Mouse (Mus musculus) forebrain, embryonic 13.5 days (tissue): ENCODE measurements around the gene Ppp1r9b. TPM values are rescaled to one million over a fixed set of nuclear protein-coding genes. Genes with fewer than 3 reads are reported as not detected.
"Not testable (repeated sequence)": the region's sequence is repeated elsewhere in the genome, so short reads cannot be mapped to it uniquely, and the experiment has no call there.

Source experiments
- ATAC-seq: fragments of 200-750 bp; cut with Nextera tagmentation; 2 replicates; pipeline ENCODE4 v1.8.0; 2017
- H3K27ac ChIP-seq: fragments of 300-500 bp; sonication (generic); 2 replicates; pipeline ENCODE4 v1.5.1; 2015; ENCODE audit warnings: inconsistent platforms, mild to moderate bottlenecking, moderate library complexity
- H3K27me3 ChIP-seq: fragments of 300-500 bp; sonication (generic); 2 replicates; pipeline ENCODE4 v1.6.1; 2015; ENCODE audit warnings: mild to moderate bottlenecking, inconsistent platforms
- H3K36me3 ChIP-seq: fragments of 300-500 bp; sonication (generic); 2 replicates; pipeline ENCODE4 v1.6.1; 2015; ENCODE audit warnings: mild to moderate bottlenecking, inconsistent platforms; ENCODE audit not compliant: poor library complexity, severe bottlenecking
- H3K4me1 ChIP-seq: fragments of 300-500 bp; sonication (generic); 2 replicates; pipeline ENCODE4 v1.6.1; 2015; ENCODE audit warnings: inconsistent platforms
- H3K4me2 ChIP-seq: fragments of 300-500 bp; sonication (generic); 2 replicates; pipeline ENCODE4 v1.6.1; 2015; ENCODE audit warnings: inconsistent platforms, mild to moderate bottlenecking, moderate library complexity
- H3K4me3 ChIP-seq: fragments of 300-500 bp; sonication (generic); 2 replicates; pipeline ENCODE4 v1.5.1; 2015; ENCODE audit warnings: mild to moderate bottlenecking, inconsistent platforms
- H3K9ac ChIP-seq: fragments of 300-500 bp; sonication (generic); 2 replicates; pipeline ENCODE4 v1.6.1; 2015; ENCODE audit warnings: mild to moderate bottlenecking, inconsistent platforms
- H3K9me3 ChIP-seq: fragments of 300-500 bp; sonication (generic); replicated peaks from 2 replicates; pipeline ENCODE4 v1.6.1; 2016; ENCODE audit warnings: inconsistent platforms
- WGBS: fragments of 180-500 bp; shearing (Covaris S2); methylation state at CpG from one replicate; pipeline ENCODE4 v1.1.7; 2015; 5-methylcytosine and 5-hydroxymethylcytosine counted together
- polyA plus RNA-seq: library from polyadenylated mRNA; unstranded; fragments of >200 nt; fragmentation: Nextera tagmentation; extraction: Ambion mirVana; gene quantifications from 2 replicates; pipeline ENCODE4 v1.2.1, GENCODE M21; 2015

Ppp1r9b gene
- polyA plus RNA-seq, 1 experiment from 2014 or later = 16.3 TPM

DNA sequence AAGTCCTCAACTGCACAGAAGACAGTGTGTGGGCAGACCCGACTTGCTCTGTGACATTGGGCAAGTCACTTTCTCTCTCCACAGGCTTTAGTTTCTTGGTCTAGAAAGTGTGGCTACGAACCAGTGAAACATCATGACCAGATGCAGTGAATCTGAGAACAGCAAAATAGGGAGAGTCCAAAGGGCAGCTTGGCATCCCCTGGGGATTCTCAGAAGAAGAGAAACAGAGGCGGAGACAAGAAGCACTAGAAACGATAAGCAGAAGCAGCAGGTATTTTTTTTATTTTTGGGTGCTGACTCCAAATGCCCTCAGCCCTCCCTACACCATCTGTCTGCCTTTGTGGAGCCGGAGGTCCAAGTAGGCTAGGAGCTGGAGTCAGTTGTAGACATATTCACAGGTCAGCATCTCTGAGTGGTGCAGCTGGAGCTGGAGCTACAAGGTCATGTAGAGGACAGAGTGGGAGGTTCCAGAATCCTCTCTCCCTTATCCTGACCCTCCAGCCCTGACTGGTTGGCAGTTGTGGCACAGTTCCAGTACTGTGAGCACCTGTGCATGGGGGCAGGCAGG is 28.2 kb upstream of the Ppp1r9b start:
- WGBS = 84% methylated on average over 5 of the region's 5 CpGs
- H3K9me3 ChIP-seq = no peaks in the 10 kb centered on the region

DNA sequence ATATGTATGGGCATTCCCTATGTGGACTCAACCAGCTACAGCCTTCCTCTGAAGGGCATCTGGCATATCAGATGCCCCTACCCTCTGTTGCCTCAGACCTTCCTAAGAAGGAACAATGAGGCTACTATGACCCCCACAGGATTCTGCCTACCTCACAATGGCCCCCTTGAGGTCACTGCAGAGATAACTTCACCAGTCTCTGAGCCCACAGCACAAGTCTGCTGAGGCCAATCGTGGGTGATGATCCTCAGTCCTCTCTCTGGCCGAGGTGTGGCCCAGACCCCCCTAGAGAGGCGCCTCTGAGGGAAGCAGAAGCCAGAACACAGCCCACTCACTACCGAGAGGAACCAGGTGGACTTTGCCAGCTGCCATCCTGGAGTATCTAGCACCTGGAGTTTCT is 23.4 kb upstream of the Ppp1r9b start, which contains the start of gene Hils1:
Hils1 (plus strand) TSS at position 175 of the 400 bp plus-strand sequence.
- H3K27ac ChIP-seq = no peak within 1 kb of the TSS
- no peak within 1 kb of the TSS for H3K4me3 ChIP-seq
- H3K9me3 ChIP-seq = no peaks in the 10 kb centered on the region
- H3K36me3 ChIP-seq = no peaks in the 10 kb centered on the region
- H3K27me3 ChIP-seq = no peaks in the 10 kb centered on the region
- no peak within 1 kb of the TSS for H3K4me2 ChIP-seq
- H3K4me1 ChIP-seq = peaks cover 6% of the 10 kb centered on the region; the same call in 1 of the 2 replicates
- WGBS = 56% methylated on average over 4 of the region's 4 CpGs
- ATAC-seq = no peak
- no peak within 1 kb of the TSS for H3K9ac ChIP-seq

More for the DNA sequence above, 28.2 kb upstream of the Ppp1r9b start:
- Histone ChIP-seq H3K4me1 (peaks cover 12% of the 10 kb centered on the region), H3K27ac (no peak overlapping the region), H3K9ac (no peak overlapping the region), H3K27me3 (no peaks in the 10 kb centered on the region), H3K36me3 (no peaks in the 10 kb centered on the region), H3K4me2 (no peak overlapping the region), H3K4me3 (no peak overlapping the region)
- no peak for ATAC-seq

DNA sequence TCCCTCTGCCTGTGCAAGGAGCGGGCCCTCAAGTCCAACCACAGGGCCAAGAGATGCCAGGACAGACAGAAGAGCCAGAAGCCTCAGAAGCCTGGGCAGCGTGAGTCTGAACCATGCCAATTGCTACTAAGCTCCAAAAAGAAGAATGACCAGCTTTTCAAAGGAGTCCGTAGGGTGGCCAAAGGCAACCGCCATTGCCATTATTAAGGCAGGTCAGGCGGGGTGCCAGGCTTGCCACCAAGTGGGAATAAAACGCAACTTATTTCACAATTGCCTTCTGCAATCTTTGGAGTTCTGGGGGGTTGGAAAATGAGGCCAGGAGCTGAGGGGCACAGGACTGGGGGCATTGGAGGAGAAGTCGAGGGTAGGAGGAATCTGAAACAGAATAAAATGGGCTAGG is 22.6 kb upstream of the Ppp1r9b start:
- Histone ChIP-seq H3K27ac (no peak overlapping the region), H3K36me3 (no peaks in the 10 kb centered on the region), H3K4me3 (no peak overlapping the region), H3K9ac (no peak overlapping the region), H3K9me3 (no peaks in the 10 kb centered on the region), H3K4me1 (peaks cover 6% of the 10 kb centered on the region; the same call in 1 of the 2 replicates), H3K4me2 (no peak overlapping the region), H3K27me3 (no peaks in the 10 kb centered on the region)
- ATAC-seq = no peak
- WGBS = 75% methylated on average over 7 of the region's 7 CpGs

DNA sequence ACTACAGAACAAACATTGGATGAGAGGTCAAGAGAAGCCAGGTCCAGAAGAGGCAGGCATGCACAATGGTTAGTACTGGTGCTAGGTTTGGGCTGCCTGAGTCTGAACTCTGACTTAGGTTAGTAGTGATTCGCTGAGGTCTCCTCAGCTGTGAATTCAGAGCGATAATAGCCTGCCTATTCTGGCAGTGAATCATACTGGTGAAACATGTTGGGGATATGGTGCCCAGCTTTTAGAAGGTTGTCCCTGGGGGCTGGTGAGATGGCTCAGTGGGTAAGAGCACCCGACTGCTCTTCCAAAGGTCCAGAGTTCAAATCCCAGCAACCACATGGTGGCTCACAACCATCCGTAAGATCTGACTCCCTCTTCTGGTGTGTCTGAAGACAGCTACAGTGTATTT is 21.1 kb upstream of the Ppp1r9b start:
- H3K4me1 ChIP-seq, H3K27ac ChIP-seq, ATAC-seq, H3K4me2 ChIP-seq, H3K9me3 ChIP-seq, H3K9ac ChIP-seq, H3K27me3 ChIP-seq, H3K36me3 ChIP-seq, H3K4me3 ChIP-seq: not testable (repeated sequence)
- 94% methylated on average over 4 of the region's 4 CpGs for WGBS

DNA sequence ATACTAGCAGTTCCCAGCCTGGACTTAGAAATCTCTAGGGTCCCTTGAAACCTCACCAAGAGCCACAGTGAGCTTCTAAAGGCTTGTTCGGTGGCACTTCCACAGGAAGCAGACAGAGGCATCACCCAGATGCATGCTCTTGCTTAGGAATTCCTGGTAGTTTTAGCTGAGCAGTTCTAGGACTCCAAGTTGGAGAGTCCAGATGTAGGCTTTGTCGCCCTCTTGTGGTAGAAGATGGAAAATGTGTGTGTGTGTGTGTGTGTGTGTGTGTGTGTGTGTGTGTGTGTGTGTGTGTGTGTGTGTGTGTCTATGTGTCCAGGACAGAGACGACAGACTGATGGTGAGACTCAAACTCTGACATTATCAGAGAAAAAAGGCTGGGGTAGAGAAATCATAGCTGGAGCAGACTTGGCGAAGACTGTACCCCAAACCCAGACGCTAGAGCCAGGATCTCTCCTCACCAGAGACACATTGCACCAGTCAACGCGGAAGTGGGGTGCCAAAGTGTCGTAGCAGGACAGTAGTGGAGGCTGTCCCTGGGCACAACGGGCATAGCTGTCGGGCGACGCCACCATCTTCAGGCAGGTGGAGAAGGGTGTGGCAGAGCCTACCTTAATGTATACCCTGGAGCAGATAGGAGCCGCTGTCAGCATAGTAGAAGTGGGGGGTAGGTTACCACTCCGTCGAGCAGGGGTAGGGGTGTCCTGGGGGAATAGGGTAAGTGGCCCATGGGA is 20.5 kb upstream of the Ppp1r9b start:
- Histone ChIP-seq H3K4me1 (peaks cover 6% of the 10 kb centered on the region; the same call in 1 of the 2 replicates), H3K36me3 (no peaks in the 10 kb centered on the region), H3K27me3 (no peaks in the 10 kb centered on the region), H3K9ac (no peak overlapping the region), H3K9me3 (no peaks in the 10 kb centered on the region), H3K27ac (no peak overlapping the region), H3K4me3 (no peak overlapping the region), H3K4me2 (no peak overlapping the region)
- 63% methylated on average over 15 of the region's 15 CpGs for WGBS
- ATAC-seq = peak; percentile 57; the same call in 1 of the 2 replicates

DNA sequence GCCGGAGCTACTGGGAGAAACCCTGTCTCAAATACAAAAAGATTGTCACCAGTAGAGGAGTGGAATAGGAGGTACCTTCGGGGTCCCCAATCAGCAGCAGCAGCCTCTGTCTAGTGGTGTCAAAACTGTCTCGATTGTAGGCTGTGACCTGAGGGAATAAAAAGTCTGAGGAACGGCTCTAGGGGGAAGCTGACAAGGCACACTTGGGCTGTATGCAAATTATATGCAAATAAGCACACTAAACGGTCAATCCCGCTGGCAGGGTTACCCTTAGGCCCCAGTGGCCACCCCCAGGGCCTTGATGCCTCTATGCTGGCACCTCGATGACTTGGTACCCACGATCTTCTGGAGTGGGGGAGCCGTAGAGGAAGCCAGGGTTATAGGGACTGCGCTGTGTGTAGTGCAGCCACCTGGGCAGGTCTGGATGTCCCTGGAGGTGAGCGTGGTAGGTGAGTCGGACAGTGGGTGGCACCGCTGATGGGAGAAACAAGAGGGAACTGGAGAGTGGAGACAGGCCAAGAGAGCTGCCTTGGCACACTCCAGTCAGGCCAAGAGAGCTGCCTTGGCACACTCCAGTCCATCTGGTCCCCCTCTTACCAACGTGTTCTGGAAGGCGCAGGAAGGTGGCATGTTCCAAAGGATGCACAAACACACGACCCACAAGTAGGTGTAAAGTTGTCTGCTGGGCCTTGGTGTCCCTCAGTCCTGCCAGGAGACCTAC is 18.8 kb upstream of the Ppp1r9b start:
- ATAC-seq = no peak
- H3K4me3 ChIP-seq = no peak overlapping the region
- H3K4me1 ChIP-seq = peaks cover 6% of the 10 kb centered on the region; the same call in 1 of the 2 replicates

DNA sequence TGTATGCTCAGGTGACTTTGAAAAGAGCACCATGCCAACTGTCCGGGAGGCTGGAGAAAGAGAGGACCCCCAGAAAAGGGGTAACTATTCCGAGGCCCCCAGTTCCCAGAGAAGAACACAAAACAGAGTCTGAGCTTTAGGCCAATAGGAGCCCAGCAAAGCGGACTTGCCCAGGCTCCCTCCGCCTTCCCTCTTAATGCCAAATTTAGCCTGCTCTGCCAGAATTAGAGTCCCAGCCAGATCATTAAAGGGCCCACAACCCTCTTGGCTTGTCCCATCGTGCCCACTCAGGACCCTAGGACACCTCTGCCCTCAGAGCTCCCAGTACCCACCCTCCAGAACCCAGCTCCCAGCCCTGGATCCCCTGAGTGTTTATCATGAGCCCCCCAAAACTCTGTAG is 17.9 kb upstream of the Ppp1r9b start:
- WGBS = 60% methylated on average over 5 of the region's 5 CpGs
- no peak overlapping the region for H3K27ac ChIP-seq
- no peaks in the 10 kb centered on the region for H3K36me3 ChIP-seq
- no peak overlapping the region for H3K4me3 ChIP-seq
- no peak for ATAC-seq
- peaks cover 10% of the 10 kb centered on the region for H3K4me1 ChIP-seq
- H3K9ac ChIP-seq = no peak overlapping the region
- H3K9me3 ChIP-seq = no peaks in the 10 kb centered on the region
- no peak overlapping the region for H3K4me2 ChIP-seq
- no peaks in the 10 kb centered on the region for H3K27me3 ChIP-seq

More for the DNA sequence above, 18.8 kb upstream of the Ppp1r9b start:
- Histone ChIP-seq H3K4me2 (no peak overlapping the region), H3K9me3 (no peaks in the 10 kb centered on the region), H3K27me3 (no peaks in the 10 kb centered on the region), H3K27ac (no peak overlapping the region), H3K36me3 (no peaks in the 10 kb centered on the region), H3K9ac (no peak overlapping the region)
- WGBS = 66% methylated on average over 16 of the region's 16 CpGs

DNA sequence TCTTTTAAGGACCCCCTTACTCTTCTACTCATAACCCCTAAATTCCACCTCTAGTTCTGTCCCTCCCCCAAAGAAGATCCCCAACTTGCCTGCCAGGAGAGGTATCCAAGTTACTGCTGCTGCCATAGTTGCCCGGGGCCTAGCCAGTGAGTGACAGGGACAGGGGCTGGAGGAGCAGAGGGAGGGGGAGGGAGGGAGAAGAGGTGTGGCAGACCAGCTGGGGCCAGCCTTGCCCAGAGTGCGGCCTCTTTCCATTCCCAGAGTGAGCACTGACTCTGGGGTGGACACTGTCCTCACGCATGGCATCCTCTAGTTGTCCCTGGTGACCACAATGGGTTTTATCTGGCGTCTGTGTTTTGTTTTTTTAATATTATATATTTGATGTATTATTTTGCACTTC is 17.5 kb upstream of the Ppp1r9b start:
- no peak for ATAC-seq
- WGBS = 46% methylated on average over 4 of the region's 4 CpGs
- Histone ChIP-seq H3K4me1 (peaks cover 15% of the 10 kb centered on the region), H3K27me3 (no peaks in the 10 kb centered on the region), H3K36me3 (no peaks in the 10 kb centered on the region), H3K4me3 (no peak overlapping the region), H3K4me2 (no peak overlapping the region), H3K9me3 (no peaks in the 10 kb centered on the region), H3K9ac (no peak overlapping the region), H3K27ac (no peak overlapping the region)

DNA sequence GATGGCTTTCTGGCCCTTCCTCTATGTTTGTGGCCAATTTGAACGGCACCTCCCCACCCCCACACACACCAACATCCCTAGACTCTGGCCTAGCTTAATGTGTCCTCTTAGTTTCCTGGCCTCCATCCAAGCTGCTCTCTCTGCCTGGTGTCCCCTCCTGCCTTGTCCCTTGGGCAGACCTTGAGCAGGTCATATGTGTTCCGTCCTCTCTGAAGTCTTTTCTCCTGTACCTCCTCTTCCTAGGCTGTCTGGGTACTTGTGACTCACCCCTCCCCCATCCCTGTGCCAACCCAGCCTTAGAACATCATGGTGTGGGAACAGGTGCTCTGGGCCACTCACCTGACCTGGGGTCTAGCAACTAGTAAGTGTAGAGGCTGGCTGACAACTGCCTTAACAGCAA is 15.9 kb upstream of the Ppp1r9b start:
- Histone ChIP-seq H3K27ac (no peak overlapping the region), H3K9me3 (no peaks in the 10 kb centered on the region), H3K27me3 (no peaks in the 10 kb centered on the region), H3K4me3 (no peak overlapping the region), H3K9ac (no peak overlapping the region), H3K36me3 (no peaks in the 10 kb centered on the region), H3K4me1 (peaks cover 27% of the 10 kb centered on the region), H3K4me2 (no peak overlapping the region)
- WGBS = 84% methylated on average over 2 of the region's 2 CpGs
- no peak for ATAC-seq

DNA sequence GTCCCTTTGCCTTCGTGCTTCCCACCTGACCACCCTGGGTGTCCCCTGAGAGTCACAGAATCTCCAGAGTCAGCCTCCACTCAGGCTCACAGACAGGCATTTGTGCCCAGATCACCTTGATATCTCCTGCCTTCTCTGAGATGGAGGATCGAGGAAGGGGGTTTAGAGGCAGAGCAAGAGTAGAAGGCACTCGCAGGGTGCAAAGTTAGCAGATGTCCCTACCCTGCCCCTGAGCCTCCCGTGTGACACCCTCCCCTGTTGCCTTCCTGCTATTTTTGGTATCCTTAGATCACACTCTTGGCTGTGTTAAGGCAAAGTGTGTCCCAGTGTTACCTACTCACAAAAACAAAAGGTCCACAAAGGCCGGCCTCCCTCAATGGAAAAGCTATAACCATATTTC is 14.6 kb upstream of the Ppp1r9b start, which contains the start of gene Sgca:
Sgca (minus strand) TSS at position 129 of the 400 bp plus-strand sequence.
- Histone ChIP-seq H3K4me3 (no peak within 1 kb of the TSS), H3K27ac (no peak within 1 kb of the TSS), H3K4me2 (no peak within 1 kb of the TSS), H3K9ac (no peak within 1 kb of the TSS), H3K27me3 (no peaks in the 10 kb centered on the region), H3K36me3 (no peaks in the 10 kb centered on the region), H3K9me3 (no peaks in the 10 kb centered on the region), H3K4me1 (peaks cover 27% of the 10 kb centered on the region)
- 82% methylated on average over 5 of the region's 5 CpGs for WGBS
- no peak for ATAC-seq

DNA sequence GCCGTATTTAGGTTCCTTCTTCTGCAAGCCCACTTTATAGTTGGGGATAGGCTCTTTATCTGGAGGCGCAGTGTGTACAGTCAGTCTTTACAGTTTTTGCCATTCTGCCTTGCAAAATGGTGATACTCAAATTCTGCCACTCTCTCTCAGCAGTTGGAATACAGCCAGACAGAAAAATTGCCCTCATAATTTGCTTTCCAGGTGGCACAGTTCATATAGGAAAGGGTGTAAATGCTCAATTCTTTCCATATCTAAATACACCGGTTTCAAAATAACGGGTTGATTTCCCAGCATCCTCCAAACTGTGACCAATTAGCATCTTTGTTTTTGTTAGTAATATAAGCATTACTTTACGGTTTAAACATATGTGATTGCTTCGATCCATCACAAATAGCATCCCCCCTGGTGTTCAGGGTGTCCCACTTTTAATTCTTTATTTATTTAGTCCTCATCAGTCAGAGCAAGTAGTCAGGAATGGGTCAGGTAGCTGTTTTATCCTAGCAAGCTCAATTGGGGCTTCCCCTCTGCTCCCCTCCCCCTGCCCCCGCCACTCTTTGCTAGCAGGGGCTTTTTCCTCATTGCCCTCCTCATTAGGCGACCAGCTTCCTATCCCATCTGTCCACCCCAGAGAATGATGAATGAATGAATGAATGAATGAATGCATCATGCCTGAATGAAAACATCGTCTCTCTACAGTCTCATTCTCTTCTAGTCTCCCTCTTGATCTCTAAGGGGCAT is 12.5 kb upstream of the Ppp1r9b start:
- H3K4me3 ChIP-seq = peak overlapping the region; percentile 27; the same call in 1 of the 2 replicates
- peak overlapping the region; percentile 93 for H3K27ac ChIP-seq
- peaks cover 21% of the 10 kb centered on the region for H3K4me1 ChIP-seq
- 36% methylated on average over 9 of the region's 9 CpGs for WGBS
- no peaks in the 10 kb centered on the region for H3K9me3 ChIP-seq
- H3K9ac ChIP-seq = peak overlapping the region; percentile 63
- no peaks in the 10 kb centered on the region for H3K27me3 ChIP-seq
- H3K36me3 ChIP-seq = no peaks in the 10 kb centered on the region
- peak overlapping the region; percentile 53 for H3K4me2 ChIP-seq
- peak; percentile 74 for ATAC-seq
